In the genomic region with DNA sequence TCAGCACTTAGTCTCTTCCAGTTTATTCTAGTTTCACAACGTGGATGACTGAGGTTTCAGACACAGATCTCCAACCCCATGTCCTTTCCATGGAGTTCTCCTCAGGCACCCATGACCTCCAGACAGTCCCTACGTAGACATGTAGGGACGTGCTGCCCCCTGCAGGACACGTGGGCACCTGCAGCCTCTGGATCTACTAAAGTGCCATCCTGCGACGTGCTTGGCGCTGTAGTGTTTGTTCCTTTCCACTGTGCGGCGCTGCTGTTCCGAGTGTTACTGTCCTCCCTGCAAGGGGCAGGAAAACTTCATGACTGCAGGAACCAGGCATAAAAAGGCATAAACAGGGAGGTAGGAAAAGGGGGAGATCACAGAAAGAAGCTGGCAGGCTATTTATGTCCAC, we compare ENCODE assay signal across 8 mouse cellular contexts. TPM values are rescaled to one million over a fixed set of nuclear protein-coding genes. Genes with fewer than 3 reads are reported as not detected.
A peak's percentile ranks its signal among the peaks of the same experiment; 100 is the strongest.
DNase-seq lines count a peak whose midpoint lies in the region; ATAC-seq and TF ChIP-seq lines count a peak whose summit lies in the region.

No protein-coding gene starts in this region.

- TF ChIP-seq CTCF in ES-Bruce4 (IDR thresholded peaks at IDR 0.05; ENCODE audit: low read depth, low read length) = peak; percentile 100

- TF ChIP-seq POLR2A in ES-Bruce4 (IDR thresholded peaks at IDR 0.05; ENCODE audit: insufficient read depth, low read length) = no peak

- peak; percentile 100 for ATAC-seq in common myeloid progenitor, adult 5-6 weeks (replicated peaks; ENCODE audit: low read depth, poor library complexity, severe bottlenecking)

- H3K4me3 ChIP-seq in ES-Bruce4 (ENCODE audit: low read depth, low read length) = no peak overlapping the region

- H3K27ac ChIP-seq in ES-Bruce4 (ENCODE audit: insufficient read depth, low read length) = no peak overlapping the region

- H3K4me1 ChIP-seq in ES-Bruce4 (ENCODE audit: control insufficient read depth, insufficient read depth, low read length) = no peaks in the 10 kb centered on the region

- H3K36me3 ChIP-seq in ES-Bruce4 (ENCODE audit: control insufficient read depth, insufficient read depth, low read length, poor library complexity, severe bottlenecking) = no peaks in the 10 kb centered on the region

- H3K9ac ChIP-seq in ES-Bruce4 (ENCODE audit: low read depth, poor library complexity, severe bottlenecking) = no peak overlapping the region

- H3K27me3 ChIP-seq in ES-Bruce4 (ENCODE audit: control insufficient read depth, insufficient read depth, low read length, poor library complexity, severe bottlenecking) = no peaks in the 10 kb centered on the region

- TF ChIP-seq EP300 in ES-Bruce4 (IDR thresholded peaks at IDR 0.05; ENCODE audit: insufficient read depth, low read depth, low read length) = no peak

- peaks cover 4% of the 10 kb centered on the region; the same call in 1 of the 2 replicates for H3K9me3 ChIP-seq in ES-Bruce4 (replicated peaks; ENCODE audit: control insufficient read depth, insufficient read depth, low read length, poor library complexity, severe bottlenecking)

- DNase-seq in adrenal gland, adult (ENCODE audit: inconsistent age in 2 of 2, low spot score in 1 of 2) = peak; percentile 87 to 96
- peak; percentile 61 for DNase-seq in heart, adult 8-10 months (ENCODE audit: low spot score)
- peak; percentile 43 for DNase-seq in layer of hippocampus, adult 9-11 months
- DNase-seq in lung, postnatal 14 days = peak; percentile 91
- DNase-seq in right cerebral cortex, postnatal 4 days = peak; percentile 74
- DNase-seq in yolk sac, embryonic 10.5 days (ENCODE audit: low spot score) = peak; percentile 71

RNA-seq across cellular contexts. Expression of gene Wnt8b, which starts 19.1 kb away (rescaled TPM):
- not detected in 2 replicates for polyA plus RNA-seq in ES-Bruce4 (2011; ENCODE audit: insufficient read depth, insufficient read length, low read depth, missing spikeins)
- total RNA-seq in common myeloid progenitor, adult 5-6 weeks (2017) = not detected in 2 replicates
- total RNA-seq in heart, adult 8-10 months (2022) = under 1 TPM in 1 of 4 experiments, not detected in 3; 0.09 TPM
